Mouse (Mus musculus): ENCODE measurements at regions not wholly inside any gene's neighbourhood (a gene's known extent, or its start where the extent isn't known, plus 50 kb on each side); places are given as distances from the start of the nearest gene placed in this dataset.

DNA sequence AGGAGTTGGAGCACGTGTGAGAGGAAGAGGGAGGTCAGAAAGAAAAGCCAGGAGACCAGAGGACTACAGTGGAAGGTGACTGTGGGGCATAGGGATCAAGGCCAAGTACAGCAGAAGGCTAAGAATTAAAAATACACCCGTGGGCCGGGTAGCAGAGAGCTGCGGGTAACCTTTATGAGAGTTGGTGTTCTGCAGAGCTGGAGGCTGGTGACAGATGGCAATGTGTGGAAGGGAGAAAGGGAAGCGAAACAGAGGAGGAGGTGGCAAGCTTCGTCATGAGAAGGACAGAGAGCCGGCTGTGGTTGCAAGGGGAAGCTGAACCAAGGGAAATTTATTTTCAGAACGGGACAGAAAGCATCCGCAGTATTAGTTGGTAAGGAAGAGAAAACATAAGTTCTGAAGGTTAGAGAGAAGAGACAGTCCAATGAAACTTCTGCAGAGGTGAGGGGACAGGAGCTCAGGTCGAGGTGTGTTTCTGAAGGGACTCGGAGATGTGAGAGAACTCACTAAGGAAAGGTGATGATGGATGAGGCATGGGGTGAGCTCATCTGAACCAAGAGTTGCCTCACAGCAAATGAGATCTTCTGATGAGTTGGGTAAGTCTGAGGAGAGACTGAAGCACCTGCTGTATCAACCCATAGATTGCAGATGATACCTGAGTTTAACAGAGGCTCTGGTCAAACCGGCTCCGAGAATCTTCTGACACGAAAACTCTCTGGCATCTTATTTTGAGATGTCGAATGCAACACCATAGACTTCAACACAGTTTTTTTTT, 200.6 kb downstream of the Gm10260 start:
- no peak for DNase-seq (ENCODE audit: low read depth, low spot score)

DNA sequence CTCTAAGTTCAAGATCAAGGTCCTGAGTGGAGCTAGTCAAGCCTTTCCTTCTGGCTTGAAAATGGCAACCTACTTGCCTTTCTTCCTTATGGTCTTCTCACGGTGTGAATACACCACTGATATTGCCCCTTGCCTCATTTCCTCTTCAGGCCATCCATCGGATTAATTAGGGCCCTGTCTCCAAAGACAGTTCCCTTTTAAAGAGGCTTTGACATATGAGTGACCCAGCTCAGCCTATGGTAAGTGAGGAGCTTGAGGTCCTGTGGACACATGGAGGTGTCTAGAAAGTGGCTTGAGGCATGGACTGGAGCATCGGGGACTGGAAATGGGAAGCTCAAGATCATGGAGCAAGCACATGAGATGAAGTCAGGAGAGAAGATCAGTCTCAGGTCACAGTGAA, 201.5 kb downstream of the Gm10260 start:
- DNase-seq (ENCODE audit: low read depth, low spot score), result no peak

GRCm38 (mm10) chr13:97555312-97555711, 205.1 kb downstream of the Gm10260 start:
- DNase-seq (ENCODE audit: low read depth, low spot score), result no peak

DNA sequence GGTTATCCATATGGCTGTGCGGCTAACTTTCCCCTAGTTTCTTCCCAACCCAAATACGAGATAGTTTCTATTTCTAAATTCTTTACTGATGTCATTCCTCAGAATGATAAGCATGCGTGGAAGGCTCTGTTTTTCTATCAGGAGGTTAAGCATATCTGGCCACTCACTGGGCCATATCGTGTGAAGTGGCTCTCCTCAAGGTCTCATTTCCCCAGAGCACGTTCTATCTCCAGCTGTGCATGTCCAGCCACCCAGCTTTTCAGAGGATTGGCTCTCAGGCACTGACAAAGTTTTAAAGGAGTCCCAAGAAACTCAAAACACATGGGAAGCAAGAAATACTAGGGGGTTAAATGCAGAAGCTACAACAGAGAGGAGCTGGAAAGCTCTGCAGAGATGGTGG, 205.8 kb downstream of the Gm10260 start:
- no peak for DNase-seq (ENCODE audit: low read depth, low spot score)

- no peak for DNase-seq (ENCODE audit: low read depth, low spot score)
These were observed 208.2 kb downstream of the Gm10260 start for GRCm38 (mm10) chr13:97552236-97552635.

- no peak for DNase-seq (ENCODE audit: low read depth, low spot score)
These were observed 209.6 kb downstream of the Gm10260 start for GRCm38 (mm10) chr13:97550880-97551279.

DNA sequence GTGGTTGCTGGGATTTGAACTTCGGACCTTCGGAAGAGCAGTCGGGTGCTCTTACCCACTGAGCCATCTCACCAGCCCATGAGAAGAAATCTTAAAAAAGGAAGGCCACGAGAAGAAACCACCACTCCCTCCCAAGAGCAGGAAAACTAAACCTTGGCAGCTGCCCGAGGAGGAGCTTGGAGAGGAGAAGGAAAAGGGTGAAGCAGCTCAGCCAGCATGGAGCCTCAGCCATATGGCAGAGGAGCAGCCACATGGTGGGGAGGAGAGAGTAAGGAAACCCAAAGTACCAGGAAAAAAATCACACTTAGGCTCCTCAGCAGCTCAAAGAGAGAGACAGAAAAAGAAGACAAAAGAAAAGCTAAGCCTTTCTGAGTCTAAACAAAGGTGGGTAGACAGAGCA, 210.3 kb downstream of the Gm10260 start:
- no peak for DNase-seq (ENCODE audit: low read depth, low spot score)

- DNase-seq (ENCODE audit: low read depth, low spot score), result no peak
These were observed 211.0 kb downstream of the Gm10260 start for GRCm38 (mm10) chr13:97549384-97549783.

DNA sequence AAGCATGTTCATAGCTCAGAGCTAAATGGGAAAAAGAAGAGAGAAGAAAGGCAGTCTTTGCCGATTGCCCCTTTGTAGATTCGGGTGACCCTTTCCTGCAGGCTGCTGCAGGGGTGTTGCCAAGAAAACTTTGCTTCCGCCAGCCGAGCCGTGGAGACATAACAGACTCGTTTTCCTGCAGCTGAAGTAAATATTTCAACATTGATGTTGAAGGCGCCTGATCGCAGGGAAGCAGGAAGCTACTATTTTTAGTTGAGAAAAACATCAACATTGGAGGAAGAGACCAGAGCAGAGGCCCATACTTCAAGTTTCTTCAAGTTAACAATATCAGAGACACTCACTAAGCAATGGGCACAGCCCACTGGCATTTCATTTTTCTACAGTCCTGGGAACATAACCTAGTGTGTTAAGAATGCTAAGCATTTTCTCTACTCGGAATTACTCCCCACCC, 211.9 kb downstream of the Gm10260 start:
- DNase-seq (ENCODE audit: low read depth, low spot score), result no peak

DNA sequence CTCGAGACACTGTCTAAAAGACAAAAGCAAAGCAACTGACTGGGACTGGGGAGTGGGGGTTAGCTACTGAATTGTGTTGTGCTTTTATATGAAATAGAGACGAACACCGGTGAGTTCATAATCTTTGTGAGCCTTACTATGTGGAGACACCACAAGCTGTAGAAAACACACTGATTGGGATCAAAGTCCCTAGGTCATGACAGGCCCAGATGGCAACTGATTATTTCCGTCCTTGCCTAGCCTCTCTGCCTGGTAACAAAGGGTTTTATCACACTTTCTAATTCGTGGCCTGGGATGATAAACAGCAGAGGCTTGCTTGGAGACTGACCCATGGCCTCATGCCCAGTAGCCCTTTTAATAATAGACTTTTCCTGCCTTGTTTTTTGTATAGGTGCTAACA, 213.5 kb downstream of the Gm10260 start:
- DNase-seq (ENCODE audit: low read depth, low spot score), result no peak

- DNase-seq (ENCODE audit: low read depth, low spot score), result no peak
These were observed 214.4 kb downstream of the Gm10260 start for GRCm38 (mm10) chr13:97545971-97546454.

DNA sequence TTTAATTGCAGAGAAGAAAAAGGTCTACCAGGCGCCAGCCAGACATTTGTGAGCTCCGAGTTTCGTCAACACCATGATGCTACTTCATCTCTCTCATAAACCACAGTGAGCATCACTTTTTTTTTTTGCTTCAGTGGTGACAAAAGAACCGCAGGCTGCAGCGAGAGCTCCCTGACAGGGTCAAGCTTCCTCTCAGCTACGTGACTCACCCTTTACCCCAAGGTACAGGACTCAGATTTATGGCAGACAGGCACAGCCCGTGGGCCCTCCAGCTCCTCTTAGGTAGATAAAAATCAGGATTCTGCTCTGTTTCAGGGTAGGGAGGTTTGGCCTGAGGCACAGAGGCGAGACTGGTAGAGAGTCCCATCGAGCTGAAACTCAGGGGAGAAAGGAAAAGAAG, 220.7 kb downstream of the Gm10260 start:
- DNase-seq (ENCODE audit: low read depth, low spot score), result no peak

DNA sequence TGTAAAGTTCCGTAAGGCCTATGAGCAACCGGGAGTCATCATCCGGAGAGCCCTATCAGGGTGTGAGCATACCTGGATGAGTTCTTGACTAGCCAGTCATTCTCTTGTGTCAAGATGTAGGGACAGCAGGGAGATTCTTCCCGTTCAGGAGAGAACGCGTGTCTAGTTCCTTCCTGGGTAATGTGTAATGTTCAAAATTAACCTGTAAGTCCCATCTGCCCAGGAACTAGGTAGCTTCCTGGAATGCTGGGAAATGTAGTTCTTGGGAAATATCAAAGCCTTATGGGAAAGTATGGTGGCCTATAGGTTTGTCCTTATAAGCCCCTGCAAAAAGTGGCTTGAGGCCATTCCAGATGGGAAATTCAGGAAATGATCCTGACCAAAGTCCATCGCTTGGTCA, 222.0 kb downstream of the Gm10260 start:
- DNase-seq (ENCODE audit: low read depth, low spot score), result no peak

- DNase-seq (ENCODE audit: low read depth, low spot score), result no peak
These were observed 222.7 kb downstream of the Gm10260 start for GRCm38 (mm10) chr13:97537686-97538085.

DNA sequence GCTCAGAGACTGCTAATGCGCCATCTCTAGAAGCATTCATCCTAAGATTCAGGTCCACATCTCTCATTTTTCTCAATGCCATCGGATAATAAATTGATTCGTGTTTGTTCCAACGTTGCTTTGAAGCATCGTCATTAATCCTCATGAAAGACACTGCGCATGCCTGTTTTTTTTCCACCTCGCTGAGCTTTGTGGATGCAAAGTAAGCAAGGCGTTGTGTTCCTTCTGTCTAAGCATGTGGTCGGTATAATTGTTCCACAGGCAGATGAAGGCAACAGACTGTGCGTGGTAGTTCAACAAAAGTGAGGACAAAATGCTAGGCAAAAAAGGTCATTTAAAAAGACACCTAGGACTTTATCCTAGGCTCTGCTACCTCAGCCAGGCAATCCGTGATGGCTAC, 223.2 kb downstream of the Gm10260 start:
- no peak for DNase-seq (ENCODE audit: low read depth, low spot score)

- DNase-seq (ENCODE audit: low read depth, low spot score), result no peak
These were observed 226.4 kb downstream of the Gm10260 start for GRCm38 (mm10) chr13:97533896-97534666.

DNA sequence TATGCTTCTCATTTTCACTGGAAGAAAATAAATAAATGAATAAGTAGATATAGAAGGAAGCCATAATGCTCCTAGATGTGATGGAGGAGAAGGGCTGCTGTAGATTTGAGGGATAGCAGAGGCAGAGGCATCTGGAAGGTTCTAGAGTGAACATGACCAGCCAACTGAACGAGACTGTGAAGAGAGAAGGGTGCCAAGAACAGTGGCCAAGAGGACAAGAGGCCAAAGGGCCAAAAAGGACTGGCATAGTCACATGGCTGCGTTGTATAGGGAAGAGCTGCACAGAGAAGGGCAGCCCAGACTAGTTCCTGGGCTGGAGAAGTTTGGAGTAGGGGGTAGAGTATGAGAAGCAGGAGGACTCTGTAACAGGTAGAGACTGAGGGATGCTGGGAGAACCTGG, 229.3 kb downstream of the Gm10260 start:
- no peak for DNase-seq (ENCODE audit: low read depth, low spot score)

DNA sequence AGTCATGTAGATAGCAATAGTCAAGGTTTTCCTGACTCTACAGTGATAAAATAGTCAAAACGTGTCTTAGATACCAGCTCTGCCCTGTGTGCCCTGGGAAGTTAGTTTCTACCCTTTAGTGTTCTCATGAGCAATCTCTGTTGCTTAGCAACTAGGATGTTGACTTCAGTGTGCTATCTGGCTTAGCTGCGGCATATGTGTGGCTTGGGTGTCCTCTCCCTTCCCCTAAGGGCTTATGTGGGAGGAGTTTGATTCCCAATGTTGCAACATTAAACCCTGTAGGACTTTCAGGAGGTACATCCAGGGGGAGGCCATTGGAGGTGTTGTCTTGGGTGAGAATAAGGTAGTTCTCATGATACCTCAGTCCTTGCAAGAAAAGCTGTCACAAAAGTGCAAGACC, 229.9 kb downstream of the Gm10260 start:
- DNase-seq (ENCODE audit: low read depth, low spot score), result no peak

GRCm38 (mm10) chr13:97527958-97528357, 232.5 kb downstream of the Gm10260 start:
- DNase-seq (ENCODE audit: low read depth, low spot score), result no peak

DNA sequence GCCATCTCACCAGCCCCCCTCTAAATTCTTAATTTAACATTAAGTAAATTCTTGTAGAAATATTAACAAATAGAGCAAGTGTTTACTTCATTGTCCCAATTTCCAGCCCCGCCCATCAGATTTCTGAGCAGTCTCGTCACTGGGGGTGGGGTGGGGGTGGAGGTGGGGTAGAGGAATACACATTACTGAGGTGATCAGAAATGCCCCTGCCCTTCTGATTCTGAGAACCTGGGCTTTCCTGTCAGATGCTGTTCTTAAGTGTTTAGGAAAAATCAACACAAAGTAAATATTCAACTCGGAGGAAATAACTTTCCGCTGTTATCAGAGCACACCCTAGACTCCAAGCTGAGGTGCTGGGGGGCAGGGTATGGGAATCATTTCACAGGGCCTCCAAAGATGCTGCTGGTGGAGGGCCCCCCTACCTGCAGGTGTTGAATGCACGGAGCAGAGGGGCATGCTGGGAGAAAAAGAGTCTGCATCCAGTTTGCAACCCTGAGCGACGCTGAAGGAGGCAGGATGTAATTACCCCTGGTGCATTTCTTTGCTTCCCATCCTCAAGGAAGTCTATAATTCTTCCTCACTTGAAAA, 235.5 kb downstream of the Gm10260 start:
- no peak for DNase-seq (ENCODE audit: low read depth, low spot score)

DNA sequence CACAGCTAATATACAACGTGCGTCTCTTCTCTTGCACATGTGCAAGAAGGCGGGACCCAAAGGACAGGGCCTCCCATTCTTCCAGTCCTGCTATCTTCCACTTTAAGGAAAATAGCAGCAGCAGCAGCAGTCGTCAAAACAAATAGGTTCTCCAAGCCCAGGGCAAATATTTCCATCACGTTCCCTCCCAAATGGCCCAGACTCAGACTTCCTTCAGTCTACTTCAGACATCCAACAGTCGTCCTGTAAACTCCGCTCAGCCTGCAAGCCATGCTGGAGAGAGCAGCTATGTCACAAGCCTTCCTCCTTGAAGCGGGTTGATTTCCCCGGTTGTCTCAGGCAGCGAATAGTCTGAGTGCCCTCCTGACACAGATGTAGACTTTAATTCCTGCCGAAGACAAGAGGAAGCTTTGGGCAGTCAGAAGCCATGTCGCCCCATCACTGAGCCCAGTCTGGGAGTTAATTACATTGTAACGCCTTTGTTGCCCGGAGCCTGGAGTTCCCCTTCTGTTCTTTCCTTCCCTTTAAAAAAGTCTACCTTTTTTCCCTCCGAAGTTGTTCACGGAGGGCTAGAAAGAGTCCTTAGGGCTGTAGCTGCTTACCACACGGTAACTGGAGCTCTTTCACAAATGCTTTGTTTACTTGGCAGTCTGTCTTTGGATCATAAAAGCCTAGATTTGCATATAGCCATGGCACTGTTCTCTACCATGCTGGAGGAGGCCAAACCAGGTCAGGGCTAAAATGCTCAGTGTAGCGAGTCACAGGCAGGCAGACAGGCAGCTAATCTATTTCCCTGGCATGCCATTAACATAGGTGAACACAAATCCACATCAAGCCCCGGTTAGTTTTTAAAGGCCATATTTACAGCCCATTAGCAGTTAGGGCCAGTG, 236.7 kb downstream of the Gm10260 start:
- no peak for DNase-seq (ENCODE audit: low read depth, low spot score)
